ENCODE assay signal across 8 mouse cellular contexts in the genomic region with DNA sequence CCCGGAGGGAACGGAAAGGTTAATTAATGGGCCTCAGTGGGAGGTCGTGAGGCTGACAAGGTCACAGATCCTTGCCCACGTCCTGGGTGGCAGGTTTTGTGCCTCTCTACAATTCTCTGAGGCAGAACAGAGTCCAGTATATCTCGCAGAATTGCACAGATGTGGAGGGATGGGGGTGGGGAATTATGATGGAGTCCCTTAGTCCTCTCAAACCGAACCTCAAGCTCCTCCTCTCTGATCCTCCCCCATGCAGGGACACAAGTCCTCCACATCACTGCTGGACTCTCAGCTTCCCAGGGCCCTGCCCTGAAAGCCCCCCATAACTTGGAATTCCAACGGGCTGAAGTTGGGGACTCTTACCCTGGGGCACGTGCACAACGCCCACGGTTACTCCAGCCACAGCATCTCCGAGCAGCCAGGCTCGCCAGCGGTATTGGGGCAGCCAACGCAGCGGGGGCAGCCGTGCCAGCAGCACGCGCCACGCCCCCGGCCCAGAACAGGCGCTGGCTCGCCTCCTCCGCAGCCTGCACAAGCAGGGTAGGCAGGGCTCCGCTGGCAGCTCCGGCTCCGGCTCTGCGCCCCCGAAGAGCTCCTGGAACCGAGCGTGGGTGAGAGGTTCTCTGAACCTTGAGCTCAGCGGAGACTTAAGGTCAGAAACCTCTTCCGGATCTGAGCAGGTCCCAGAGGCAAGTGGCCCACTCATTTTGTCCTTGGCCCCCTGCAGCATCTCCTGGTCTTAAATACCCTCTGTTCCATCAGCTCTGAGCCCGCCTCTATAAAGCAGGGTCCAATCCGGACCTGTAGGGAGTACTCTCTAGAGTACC. TPM values are rescaled to one million over a fixed set of nuclear protein-coding genes. Genes with fewer than 3 reads are reported as not detected.
DNase-seq lines count a peak whose midpoint lies in the region; ATAC-seq lines count a peak whose summit lies in the region.

A gene (minus strand): TSS at position 775 of the 824 bp plus-strand sequence.

- H3K9ac ChIP-seq in embryonic facial prominence, embryonic 13.5 days: peak within 1 kb of the TSS; percentile 61
- H3K9ac ChIP-seq in liver, embryonic 11.5 days (ENCODE audit: low read depth, low read length): peak within 1 kb of the TSS; percentile 13; the same call in 1 of the 2 replicates

- H3K27ac ChIP-seq in embryonic facial prominence, embryonic 13.5 days: no peak within 1 kb of the TSS
- H3K27ac ChIP-seq in liver, embryonic 11.5 days (ENCODE audit: low read depth, low read length): no peak within 1 kb of the TSS

- H3K27me3 ChIP-seq in embryonic facial prominence, embryonic 13.5 days: peaks cover 68% of the 10 kb centered on the region
- peaks cover 55% of the 10 kb centered on the region for H3K27me3 ChIP-seq in liver, embryonic 11.5 days (replicated peaks; ENCODE audit: control insufficient read depth, insufficient read depth, low read length)

- WGBS in embryonic facial prominence, embryonic 13.5 days: 2% methylated on average over 34 of the region's 34 CpGs
- WGBS in liver, embryonic 11.5 days: 4% methylated on average over 34 of the region's 34 CpGs

- H3K4me1 ChIP-seq in embryonic facial prominence, embryonic 13.5 days: peaks cover 51% of the 10 kb centered on the region
- peaks cover 44% of the 10 kb centered on the region for H3K4me1 ChIP-seq in liver, embryonic 11.5 days (replicated peaks; ENCODE audit: control insufficient read depth, insufficient read depth, low read length)

- ATAC-seq in frontal cortex, adult (ENCODE audit: low TSS enrichment): peak; percentile 36; the same call in 1 of the 2 replicates
- no peak for ATAC-seq in embryonic facial prominence, embryonic 13.5 days (ENCODE audit: insufficient number of reproducible peaks, insufficient read depth, low FRiP score, low TSS enrichment, low read depth)
- 0 out of 2 replicates have a peak, but pooled peaks have one; percentile 10 for ATAC-seq in liver, embryonic 11.5 days (replicated peaks; ENCODE audit: low FRiP score)
- no peak for ATAC-seq in monocyte, adult 5-6 weeks (replicated peaks; ENCODE audit: insufficient number of reproducible peaks, low FRiP score, low TSS enrichment, poor library complexity, severe bottlenecking)

- no peaks in the 10 kb centered on the region for H3K9me3 ChIP-seq in embryonic facial prominence, embryonic 13.5 days
- no peaks in the 10 kb centered on the region for H3K9me3 ChIP-seq in liver, embryonic 11.5 days (ENCODE audit: control insufficient read depth, low read length)

- peak within 1 kb of the TSS; percentile 33 for H3K4me3 ChIP-seq in embryonic facial prominence, embryonic 13.5 days
- H3K4me3 ChIP-seq in liver, embryonic 11.5 days (ENCODE audit: low read depth, low read length): peak within 1 kb of the TSS; percentile 36

- peaks cover 31% of the 10 kb centered on the region for H3K36me3 ChIP-seq in embryonic facial prominence, embryonic 13.5 days
- H3K36me3 ChIP-seq in liver, embryonic 11.5 days (ENCODE audit: control insufficient read depth, insufficient read depth, low read length): no peaks in the 10 kb centered on the region; the same call in 1 of the 2 replicates

- no peak for DNase-seq in frontal cortex, postnatal 14 days (ENCODE audit: low spot score in 2 of 2)
- peak; percentile 17 to 34 for DNase-seq in B cell, adult 2 months
- no peak for DNase-seq in heart, postnatal 4 days
- DNase-seq in liver, embryonic 11.5 days (ENCODE audit: low spot score): no peak
- no peak for DNase-seq in urinary bladder, postnatal 25 days (ENCODE audit: low spot score)

- H3K4me2 ChIP-seq in embryonic facial prominence, embryonic 13.5 days: peak within 1 kb of the TSS; percentile 58
- H3K4me2 ChIP-seq in liver, embryonic 11.5 days: peak within 1 kb of the TSS; percentile 59

RNA-seq across cellular contexts. Expression of the gene that starts here (rescaled TPM):
- polyA plus RNA-seq in embryonic facial prominence, embryonic 13.5 days (2015; fragmentation: Nextera tagmentation; extraction: Ambion mirVana): 1.3 and 2.0 TPM in 2 replicates
- total RNA-seq in heart, postnatal 4 days (2021): 10 to 100 TPM; 25.7 to 31.8 TPM
- 3.6 and 5.2 TPM in 2 replicates for polyA plus RNA-seq in liver, embryonic 11.5 days (2014; fragmentation: Nextera tagmentation; extraction: Ambion mirVana)
- total RNA-seq in monocyte, adult 5-6 weeks (2017): 3.2 to 4.2 TPM (median 3.5 TPM) in 3 replicates

Comparison
In these comparisons a context has a peak if more than half of its experiments do, and no peak if none do; other contexts are left out.
1. ATAC-seq: peak in frontal cortex, adult (single experiment) and liver, embryonic 11.5 days (single experiment); none in embryonic facial prominence, embryonic 13.5 days (single experiment) and monocyte, adult 5-6 weeks (single experiment).
2. DNase-seq: peak in B cell, adult 2 months (2 of 2); none in frontal cortex, postnatal 14 days (0 of 2), heart, postnatal 4 days (single experiment), liver, embryonic 11.5 days (single experiment) and urinary bladder, postnatal 25 days (single experiment).